In genomic region chr7:75478060-75478459, GRCm38 (mm10) we compare ENCODE assay signal across 35 mouse cellular contexts.
"Had no signal": no experiment of that assay in that cellular context is flagged by ENCODE, and none has a peak within 500 bp of the region (broad histone marks: within the 10 kb centered on the region; RNA-seq: fewer than 3 reads in every experiment).

No protein-coding gene starts in this region.

- ATAC-seq: hindbrain, embryonic 16.5 days; inflammation-experienced regulatory T-cells, adult 6 months; intestine, embryonic 15.5 days; intestine, embryonic 16.5 days; intestine, postnatal 0 days had no signal

- H3K4me1 ChIP-seq: hindbrain, embryonic 10.5 days; hindbrain, embryonic 12.5 days; hindbrain, embryonic 13.5 days; hindbrain, embryonic 15.5 days; intestine, embryonic 15.5 days had no signal

- H3K9me3 ChIP-seq: heart, embryonic 10.5 days; heart, embryonic 12.5 days; heart, embryonic 13.5 days; heart, embryonic 15.5 days; hindbrain, embryonic 10.5 days; hindbrain, embryonic 12.5 days; hindbrain, embryonic 13.5 days; hindbrain, embryonic 15.5 days; intestine, embryonic 15.5 days; kidney, embryonic 15.5 days had no signal

- H3K27ac ChIP-seq: heart, embryonic 10.5 days; heart, embryonic 13.5 days; heart, embryonic 15.5 days; hindbrain, embryonic 10.5 days; hindbrain, embryonic 12.5 days; hindbrain, embryonic 13.5 days; hindbrain, embryonic 14.5 days; hindbrain, embryonic 15.5 days; intestine, embryonic 15.5 days; kidney, embryonic 15.5 days; kidney, postnatal 0 days; layer of hippocampus, adult 2 months; left cerebral cortex, adult 2 months had no signal

- H3K4me2 ChIP-seq: heart, embryonic 11.5 days; heart, embryonic 12.5 days; heart, embryonic 13.5 days; heart, embryonic 15.5 days; hindbrain, embryonic 12.5 days; hindbrain, embryonic 13.5 days; hindbrain, embryonic 14.5 days; hindbrain, embryonic 15.5 days; intestine, embryonic 15.5 days; kidney, embryonic 15.5 days had no signal

- H3K36me3 ChIP-seq: heart, embryonic 15.5 days; hindbrain, embryonic 12.5 days; hindbrain, embryonic 13.5 days; hindbrain, embryonic 15.5 days; intestine, embryonic 15.5 days; kidney, embryonic 15.5 days had no signal

- H3K4me3 ChIP-seq: heart, embryonic 10.5 days; heart, embryonic 12.5 days; heart, embryonic 13.5 days; heart, embryonic 15.5 days; hindbrain, embryonic 10.5 days; hindbrain, embryonic 12.5 days; hindbrain, embryonic 13.5 days; hindbrain, embryonic 15.5 days; intestine, embryonic 15.5 days; kidney, embryonic 15.5 days; layer of hippocampus, adult 2 months; left cerebral cortex, adult 2 months had no signal

- H3K9ac ChIP-seq: heart, embryonic 12.5 days; heart, embryonic 13.5 days; heart, embryonic 15.5 days; hindbrain, embryonic 12.5 days; hindbrain, embryonic 13.5 days; hindbrain, embryonic 14.5 days; hindbrain, embryonic 15.5 days; intestine, embryonic 15.5 days; kidney, embryonic 15.5 days had no signal

- H3K27me3 ChIP-seq: heart, embryonic 12.5 days; heart, embryonic 13.5 days; heart, embryonic 15.5 days; hindbrain, embryonic 12.5 days; hindbrain, embryonic 13.5 days; hindbrain, embryonic 15.5 days; intestine, embryonic 15.5 days; kidney, embryonic 15.5 days had no signal

- DNase-seq: heart, postnatal 10 days; heart, postnatal 14 days; heart, postnatal 36 days; heart, postnatal 4 days; kidney, adult 11 months; kidney, adult 18-20 months; kidney, adult 2 months; kidney, adult 8-10 months; kidney, adult 9 months; kidney, postnatal 10 days; kidney, postnatal 14 days; kidney, postnatal 25 days; kidney, postnatal 36 days; kidney, postnatal 4 days; layer of hippocampus, adult 9-11 months; layer of hippocampus, postnatal 36 days had no signal
